Mouse (Mus musculus) gastrocnemius, adult 2 months (tissue): ENCODE results near the gene Kbtbd3. TPM values are rescaled to one million over a fixed set of nuclear protein-coding genes. Genes with fewer than 3 reads are reported as not detected.

Experiments used
- DNase-seq: peaks from one replicate; pipeline ENCODE4 v3.0.0; 2022
- H3K27ac ChIP-seq: fragments of 200-600 bp; 2 replicates; pipeline ENCODE4 v1.8.1; 2022; ENCODE audit warnings: mild to moderate bottlenecking
- H3K4me3 ChIP-seq: fragments of 200-600 bp; 2 replicates; pipeline ENCODE4 v1.8.1; 2022; ENCODE audit warnings: mild to moderate bottlenecking, moderate library complexity
- CTCF ChIP-seq: fragments of 200-600 bp; IDR thresholded peaks from 2 replicates; pipeline ENCODE4 v1.8.1; 2022; ENCODE audit warnings: antibody characterized with exemption, mild to moderate bottlenecking, moderate library complexity
- intact Hi-C: fragments of 180-260 bp; cut with DNase I; formaldehyde crosslinking; loops from one replicate; pipeline ENCODE4 v1.15.1; 2025
- microRNA-seq: library from miRNA; unstranded; fragments of <30 nt; microRNA quantifications from one replicate; pipeline ENCODE4 v1.2.0, GENCODE M21; 2021
- total RNA-seq, 2 experiments: library from RNA; stranded (reverse); gene quantifications; 2 replicates each; pipeline ENCODE4 v1.2.3; 2021

Gene Kbtbd3
- total RNA-seq, 2 experiments from 2014 or later, result 4.7 to 5.7 TPM

DNA sequence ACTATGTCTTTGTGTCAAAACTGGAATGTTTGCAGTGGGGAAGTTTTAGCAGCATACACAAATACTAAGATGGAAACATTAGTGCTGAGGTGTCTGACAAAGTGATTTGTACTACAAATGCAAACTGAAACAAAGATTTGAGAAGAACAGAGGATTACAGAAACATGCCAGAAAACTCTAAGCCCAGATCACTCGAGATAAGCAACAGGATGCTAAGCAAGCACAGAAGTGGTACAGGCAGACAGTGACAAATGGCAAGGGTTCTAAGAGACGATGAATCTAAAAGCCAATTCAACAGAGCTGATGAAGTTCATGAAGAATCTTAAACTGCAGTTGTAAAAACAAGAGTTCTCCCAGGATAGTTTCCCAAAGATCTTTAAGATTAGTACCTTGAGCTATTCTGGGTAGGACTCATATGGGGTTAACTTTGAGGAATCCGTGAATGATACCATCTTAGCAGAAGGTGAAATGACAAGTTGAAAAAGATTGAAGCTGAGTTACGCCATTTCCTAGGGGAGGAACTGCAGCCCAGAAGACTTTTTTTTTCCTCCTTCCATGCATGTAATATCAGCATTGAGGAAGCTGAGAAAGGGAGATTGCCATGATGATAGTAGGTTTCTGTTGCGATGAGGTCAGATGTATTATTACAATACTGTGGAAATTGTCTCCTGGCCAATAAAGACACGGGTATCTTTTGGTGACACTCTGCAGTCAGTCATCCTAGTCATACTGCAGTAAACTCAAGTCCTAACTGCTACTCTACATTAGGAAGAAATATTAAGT lies 9.5 kb downstream of the Kbtbd3 start:
- H3K4me3 ChIP-seq, result no peak overlapping the region
- TF ChIP-seq CTCF, result no peak
- H3K27ac ChIP-seq, result no peak overlapping the region
- no peak for DNase-seq
- intact Hi-C loops, result no loop called here

GRCm38 (mm10) chr9:4353163-4353562 lies 43.5 kb downstream of the Kbtbd3 start:
- TF ChIP-seq CTCF, result no peak
- no peak overlapping the region for H3K27ac ChIP-seq
- intact Hi-C loops, result no loop called here
- no peak for DNase-seq
- no peak overlapping the region for H3K4me3 ChIP-seq

DNA sequence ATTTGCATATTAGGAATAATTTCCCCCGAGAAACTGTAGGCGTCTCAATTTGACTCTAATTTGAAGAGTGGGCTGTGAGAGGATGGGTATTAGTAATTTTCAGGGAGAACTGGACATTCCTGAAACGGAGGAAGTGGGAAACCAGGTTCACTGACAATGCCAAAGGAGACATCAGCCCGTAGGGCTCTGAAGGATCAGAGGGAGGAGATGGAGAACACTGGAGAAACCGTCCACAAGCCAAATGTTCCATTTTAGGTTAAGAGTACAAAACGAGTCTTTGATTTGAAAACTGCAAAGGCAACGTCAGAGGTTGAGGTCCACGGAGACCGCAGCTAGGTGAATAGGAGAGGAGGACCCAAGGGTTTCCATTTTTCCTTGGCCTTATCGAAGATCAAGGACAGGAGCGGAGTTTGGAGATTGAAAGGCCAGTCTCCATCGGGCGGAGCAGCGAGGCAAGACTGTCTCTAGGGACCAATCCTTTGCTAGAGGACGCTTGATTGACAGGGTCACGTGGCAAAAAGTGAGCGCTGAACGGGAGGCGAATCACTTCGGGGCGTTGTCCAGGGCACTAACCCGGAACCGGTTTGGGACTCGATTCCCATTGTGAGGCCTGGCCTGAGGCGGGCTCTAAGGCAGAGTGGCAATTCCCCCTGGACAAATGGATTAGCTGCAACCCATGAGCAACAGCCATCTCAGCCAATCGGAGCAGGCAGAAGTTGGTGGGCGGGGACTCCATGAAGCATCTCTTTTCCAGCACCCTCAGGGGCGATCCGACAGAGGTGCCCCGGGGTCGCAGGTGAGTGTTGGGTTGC lies 66.4 kb downstream of the Kbtbd3 start, which contains the start of gene Msantd4:
Msantd4 (plus strand) TSS at position 735 of the 812 bp plus-strand sequence.
- DNase-seq, result peak; percentile 98
- H3K27ac ChIP-seq, result peak within 1 kb of the TSS; percentile 90
- H3K4me3 ChIP-seq, result peak within 1 kb of the TSS; percentile 79
- intact Hi-C loops, result loop anchor here (2.0 to 5.0 kb wide), 2 partner anchors 67 to 974 kb away; partner anchors contain the start of genes Aasdhppt, Cwf19l2 and Kbtbd3
- TF ChIP-seq CTCF, result no peak

- peak overlapping the region; percentile 79 for H3K4me3 ChIP-seq
- no peak for DNase-seq
- TF ChIP-seq CTCF, result no peak
- peak overlapping the region; percentile 86 for H3K27ac ChIP-seq
- intact Hi-C loops, result loop anchor here (2.0 to 5.0 kb wide), 2 partner anchors 68 to 974 kb away; partner anchors contain the start of genes Aasdhppt, Cwf19l2 and Kbtbd3
These were observed 67.0 kb downstream of the Kbtbd3 start for GRCm38 (mm10) chr9:4376640-4377120.

Small RNA genes within 50 kb of the gene (microRNA-seq; reads per million reads assigned to microRNA genes)
- not detected for gene Gm22195
- not detected for gene Gm23992

Other genes starting within 250 kb of the Kbtbd3 start
- 10 to 100 TPM; 11.1 to 13.6 TPM for gene Aasdhppt, start 362 bp upstream of the Kbtbd3 start, total RNA-seq
- gene Msantd4, start 66.7 kb downstream of the Kbtbd3 start, total RNA-seq, result 10 to 100 TPM; 29.4 to 36.8 TPM